Mouse (Mus musculus): Measurements from ENCODE around the gene Gm43738. TPM values are rescaled to one million over a fixed set of nuclear protein-coding genes. Genes with fewer than 3 reads are reported as not detected.

The Gm43738 gene
- polyA plus RNA-seq, 1 experiment, result not detected

DNA sequence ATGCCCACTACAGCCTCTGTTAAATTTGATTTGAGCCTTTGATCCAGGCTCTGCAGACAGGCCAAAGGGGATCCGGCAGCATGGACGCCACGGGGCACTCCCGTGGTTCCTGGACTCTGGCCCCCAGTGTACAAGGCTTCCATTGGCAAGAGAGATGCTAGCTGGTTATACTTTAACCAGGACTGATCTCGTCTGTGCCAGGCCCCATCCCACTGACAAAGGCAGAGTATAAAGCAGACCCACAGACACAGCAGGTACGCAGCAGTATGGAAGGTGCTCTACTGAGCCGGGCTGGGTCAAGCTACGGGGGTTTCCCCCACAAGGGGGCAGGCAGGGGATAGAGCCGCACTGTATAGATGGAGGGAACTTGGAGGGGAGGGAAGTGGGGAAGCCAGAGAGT lies 35.5 kb upstream of the Gm43738 start:
- WGBS, result 50% methylated on average over 9 of the region's 9 CpGs
- 0 out of 2 replicates have a peak, but pooled peaks cover 5% of the 10 kb centered on the region for H3K4me1 ChIP-seq (replicated peaks; ENCODE audit: control insufficient read depth, insufficient read depth, low read length)
- H3K27ac ChIP-seq (ENCODE audit: control insufficient read depth, insufficient read depth, low read length), result no peak overlapping the region
- H3K4me3 ChIP-seq (ENCODE audit: control insufficient read depth, insufficient read depth, low read length), result no peak overlapping the region
- DNase-seq, result peak; percentile 58
- TF ChIP-seq POLR2A (IDR thresholded peaks at IDR 0.05; ENCODE audit: control insufficient read depth, extremely low read depth, insufficient read depth, low read length, poor library complexity) (no peak), CTCF (IDR thresholded peaks at IDR 0.05; ENCODE audit: borderline replicate concordance, control insufficient read depth, extremely low read depth, insufficient read depth, low read length, poor library complexity) (peak; percentile 74; the same call in 1 of the 2 replicates)
- no peaks in the 10 kb centered on the region; the same call in 1 of the 2 replicates for H3K27me3 ChIP-seq (ENCODE audit: control insufficient read depth, insufficient read depth, low read length)
- no peaks in the 10 kb centered on the region for H3K36me3 ChIP-seq (ENCODE audit: control insufficient read depth, insufficient read depth, low read length)

DNA sequence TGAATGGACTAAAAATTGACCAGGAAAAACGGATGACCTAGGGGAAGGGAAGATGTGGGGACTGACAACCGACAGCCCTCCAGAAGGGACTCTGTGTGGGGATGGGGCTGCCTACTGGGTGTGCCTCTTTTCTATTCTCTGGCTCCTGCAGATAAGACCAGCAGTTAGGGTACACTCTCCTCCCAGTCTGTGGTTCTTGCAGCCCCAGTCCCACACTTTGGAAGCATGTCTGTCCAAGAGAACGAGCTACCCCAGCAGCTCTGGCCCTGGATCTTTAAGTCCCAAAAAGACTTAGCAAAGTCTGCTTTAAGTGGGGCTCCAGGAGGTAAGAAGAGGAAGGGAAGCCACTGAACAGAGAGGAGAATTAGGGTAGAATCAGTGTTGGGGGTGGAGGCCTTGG lies 35.1 kb upstream of the Gm43738 start, which contains the start of gene Pklr:
Gene Pklr, plus strand, starts transcription at position 185 of the 400 bp plus-strand sequence.
- 0 out of 2 replicates have a peak, but pooled peaks cover 5% of the 10 kb centered on the region for H3K4me1 ChIP-seq (replicated peaks; ENCODE audit: control insufficient read depth, insufficient read depth, low read length)
- 69% methylated on average over 3 of the region's 3 CpGs for WGBS
- TF ChIP-seq CTCF (IDR thresholded peaks at IDR 0.05; ENCODE audit: borderline replicate concordance, control insufficient read depth, extremely low read depth, insufficient read depth, low read length, poor library complexity), result no peak
- TF ChIP-seq POLR2A (IDR thresholded peaks at IDR 0.05; ENCODE audit: control insufficient read depth, extremely low read depth, insufficient read depth, low read length, poor library complexity), result no peak
- no peak within 1 kb of the TSS for H3K4me3 ChIP-seq (ENCODE audit: control insufficient read depth, insufficient read depth, low read length)
- H3K36me3 ChIP-seq (ENCODE audit: control insufficient read depth, insufficient read depth, low read length), result no peaks in the 10 kb centered on the region
- DNase-seq, result no peak
- no peak within 1 kb of the TSS for H3K27ac ChIP-seq (ENCODE audit: control insufficient read depth, insufficient read depth, low read length)
- H3K27me3 ChIP-seq (ENCODE audit: control insufficient read depth, insufficient read depth, low read length), result no peaks in the 10 kb centered on the region; the same call in 1 of the 2 replicates

DNA sequence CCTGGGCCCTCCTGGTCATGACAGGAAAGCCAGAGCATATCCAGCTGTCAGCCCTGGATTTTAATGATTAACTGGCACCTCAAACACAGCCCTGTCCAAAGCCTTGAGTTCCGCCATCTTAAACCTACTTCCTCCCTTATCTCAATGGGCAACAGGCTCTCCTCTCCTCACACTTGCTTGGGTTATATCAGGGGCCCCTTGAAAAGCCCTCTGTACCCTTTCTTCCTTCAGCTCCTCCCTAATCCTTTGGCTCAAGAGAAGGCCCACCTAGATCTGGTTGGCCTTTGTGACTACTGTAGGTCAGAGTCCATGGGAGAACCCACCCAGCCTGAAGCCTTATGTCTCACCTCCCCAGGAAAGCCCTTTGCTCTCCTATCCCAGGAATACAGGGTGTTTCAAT lies 32.9 kb upstream of the Gm43738 start:
- H3K27me3 ChIP-seq (ENCODE audit: control insufficient read depth, insufficient read depth, low read length), result no peaks in the 10 kb centered on the region; the same call in 1 of the 2 replicates
- no peaks in the 10 kb centered on the region for H3K36me3 ChIP-seq (ENCODE audit: control insufficient read depth, insufficient read depth, low read length)
- 86% methylated on average over 1 of the region's 1 CpGs for WGBS
- H3K27ac ChIP-seq (ENCODE audit: control insufficient read depth, insufficient read depth, low read length), result no peak overlapping the region
- 0 out of 2 replicates have a peak, but pooled peaks cover 5% of the 10 kb centered on the region for H3K4me1 ChIP-seq (replicated peaks; ENCODE audit: control insufficient read depth, insufficient read depth, low read length)
- no peak for DNase-seq
- H3K4me3 ChIP-seq (ENCODE audit: control insufficient read depth, insufficient read depth, low read length), result no peak overlapping the region
- TF ChIP-seq POLR2A (IDR thresholded peaks at IDR 0.05; ENCODE audit: control insufficient read depth, extremely low read depth, insufficient read depth, low read length, poor library complexity) (no peak), CTCF (IDR thresholded peaks at IDR 0.05; ENCODE audit: borderline replicate concordance, control insufficient read depth, extremely low read depth, insufficient read depth, low read length, poor library complexity) (no peak)

- 0 out of 2 replicates have a peak, but pooled peaks cover 5% of the 10 kb centered on the region for H3K4me1 ChIP-seq (replicated peaks; ENCODE audit: control insufficient read depth, insufficient read depth, low read length)
- TF ChIP-seq CTCF (IDR thresholded peaks at IDR 0.05; ENCODE audit: borderline replicate concordance, control insufficient read depth, extremely low read depth, insufficient read depth, low read length, poor library complexity) (no peak), POLR2A (IDR thresholded peaks at IDR 0.05; ENCODE audit: control insufficient read depth, extremely low read depth, insufficient read depth, low read length, poor library complexity) (no peak)
- WGBS, result 91% methylated on average over 7 of the region's 7 CpGs
- DNase-seq, result no peak
- no peaks in the 10 kb centered on the region; the same call in 1 of the 2 replicates for H3K27me3 ChIP-seq (ENCODE audit: control insufficient read depth, insufficient read depth, low read length)
- H3K4me3 ChIP-seq (ENCODE audit: control insufficient read depth, insufficient read depth, low read length), result no peak overlapping the region
- no peak overlapping the region for H3K27ac ChIP-seq (ENCODE audit: control insufficient read depth, insufficient read depth, low read length)
- no peaks in the 10 kb centered on the region for H3K36me3 ChIP-seq (ENCODE audit: control insufficient read depth, insufficient read depth, low read length)
Observed at GRCm38 (mm10) chr3:89133063-89133450, 32.2 kb upstream of the Gm43738 start.

DNA sequence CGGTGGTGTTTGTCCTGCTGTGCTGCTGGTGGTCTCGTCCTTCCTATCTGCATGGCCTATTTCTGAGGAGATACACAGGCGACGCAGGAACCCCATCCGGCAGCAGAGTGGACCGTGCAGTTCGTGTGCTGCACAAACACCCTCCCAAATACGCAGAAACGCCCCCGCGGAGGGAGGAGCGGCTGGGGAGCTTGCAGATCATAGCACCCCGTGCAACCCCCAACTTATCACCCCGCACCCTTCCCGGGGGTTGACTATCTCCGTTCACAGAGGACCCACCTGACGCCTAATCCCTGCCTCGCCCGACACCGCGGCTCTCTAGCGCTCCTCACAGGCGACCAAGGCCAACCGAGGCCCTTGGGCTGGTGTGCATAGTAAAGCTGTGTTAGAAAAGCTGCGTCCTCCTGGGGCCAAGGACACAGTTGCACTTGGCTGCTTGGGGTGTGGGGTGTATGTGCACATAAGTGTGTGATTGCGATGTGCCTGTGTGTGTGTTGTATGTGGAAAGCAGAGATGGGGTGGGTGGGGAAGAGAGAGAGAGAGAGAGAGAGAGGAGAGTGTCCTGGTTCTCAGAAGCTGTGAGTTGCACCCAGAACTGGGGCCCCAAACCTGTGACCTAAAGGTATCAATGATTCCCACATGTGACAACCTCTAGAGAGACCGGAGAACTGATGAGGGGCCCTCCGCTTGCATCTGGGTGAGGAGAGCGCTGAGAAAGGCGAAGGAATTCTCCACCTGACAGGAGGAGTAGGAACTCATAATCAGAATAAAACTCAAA lies 31.6 kb upstream of the Gm43738 start:
- DNase-seq, result no peak
- Histone ChIP-seq H3K4me1 (replicated peaks; ENCODE audit: control insufficient read depth, insufficient read depth, low read length) (0 out of 2 replicates have a peak, but pooled peaks cover 5% of the 10 kb centered on the region), H3K27ac (ENCODE audit: control insufficient read depth, insufficient read depth, low read length) (no peak overlapping the region), H3K4me3 (ENCODE audit: control insufficient read depth, insufficient read depth, low read length) (no peak overlapping the region), H3K27me3 (ENCODE audit: control insufficient read depth, insufficient read depth, low read length) (no peaks in the 10 kb centered on the region; the same call in 1 of the 2 replicates), H3K36me3 (ENCODE audit: control insufficient read depth, insufficient read depth, low read length) (no peaks in the 10 kb centered on the region)
- 23% methylated on average over 30 of the region's 30 CpGs for WGBS
- TF ChIP-seq POLR2A (IDR thresholded peaks at IDR 0.05; ENCODE audit: control insufficient read depth, extremely low read depth, insufficient read depth, low read length, poor library complexity) (no peak), CTCF (IDR thresholded peaks at IDR 0.05; ENCODE audit: borderline replicate concordance, control insufficient read depth, extremely low read depth, insufficient read depth, low read length, poor library complexity) (no peak)

DNA sequence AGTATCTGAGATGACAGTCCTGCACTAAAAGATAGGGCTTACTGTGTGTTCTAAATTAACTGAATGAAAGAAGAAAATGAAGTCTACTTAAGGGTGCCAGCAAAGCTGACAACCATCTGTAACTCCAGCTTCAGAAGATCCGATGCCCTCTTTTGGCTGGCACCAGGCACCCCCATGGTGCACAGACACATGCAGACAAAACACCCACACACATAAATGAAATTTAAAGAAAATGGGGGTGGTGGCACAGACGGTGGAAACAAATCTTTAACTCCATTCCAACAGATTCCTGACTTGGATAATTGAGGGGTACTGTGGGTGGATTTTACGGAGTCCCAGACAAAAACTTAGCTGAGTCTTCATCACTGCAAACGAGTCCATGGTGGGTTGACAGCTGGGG lies 30.9 kb upstream of the Gm43738 start:
- H3K4me3 ChIP-seq (ENCODE audit: control insufficient read depth, insufficient read depth, low read length), result no peak overlapping the region
- 0 out of 2 replicates have a peak, but pooled peaks cover 5% of the 10 kb centered on the region for H3K4me1 ChIP-seq (replicated peaks; ENCODE audit: control insufficient read depth, insufficient read depth, low read length)
- WGBS, result 74% methylated on average over 4 of the region's 4 CpGs
- TF ChIP-seq POLR2A (IDR thresholded peaks at IDR 0.05; ENCODE audit: control insufficient read depth, extremely low read depth, insufficient read depth, low read length, poor library complexity) (no peak), CTCF (IDR thresholded peaks at IDR 0.05; ENCODE audit: borderline replicate concordance, control insufficient read depth, extremely low read depth, insufficient read depth, low read length, poor library complexity) (no peak)
- no peaks in the 10 kb centered on the region; the same call in 1 of the 2 replicates for H3K27me3 ChIP-seq (ENCODE audit: control insufficient read depth, insufficient read depth, low read length)
- no peak overlapping the region for H3K27ac ChIP-seq (ENCODE audit: control insufficient read depth, insufficient read depth, low read length)
- DNase-seq, result no peak
- H3K36me3 ChIP-seq (ENCODE audit: control insufficient read depth, insufficient read depth, low read length), result no peaks in the 10 kb centered on the region
